ENCODE assay signal across 7 mouse cellular contexts in genomic region chr17:57250461-57251160, GRCm38 (mm10). TPM values are rescaled to one million over a fixed set of nuclear protein-coding genes. Genes with fewer than 3 reads are reported as not detected.
DNase-seq lines count a peak whose midpoint lies in the region; ATAC-seq and TF ChIP-seq lines count a peak whose summit lies in the region.

No protein-coding gene starts in this region.

- peak overlapping the region; percentile 74 to 87 (median 87) for H3K4me3 ChIP-seq in CH12.LX (replicated peaks in 1 of 3; ENCODE audit: low read depth in 2 of 3, low read length in 2 of 3, poor library complexity in 1 of 3)
- H3K4me3 ChIP-seq in forebrain, embryonic 15.5 days, result peak overlapping the region; percentile 61
- peak overlapping the region; percentile 79 for H3K4me3 ChIP-seq in hindbrain, embryonic 10.5 days
- H3K4me3 ChIP-seq in limb, embryonic 11.5 days (ENCODE audit: low read depth, low read length), result peak overlapping the region; percentile 76
- peak overlapping the region; percentile 58 for H3K4me3 ChIP-seq in midbrain, embryonic 13.5 days (replicated peaks)

- in situ Hi-C loops in CH12.LX (cut with MboI; ENCODE audit: low pct_ligation_motif_present, low pct_unique_long_range_greater_than_20kb, low sequenced_read_pairs), result no loop called here

- H3K36me3 ChIP-seq in CH12.LX (replicated peaks in 1 of 2; ENCODE audit: control insufficient read depth in 1 of 2, insufficient read depth in 1 of 2, low read length in 1 of 2), result peaks cover 26 to 49% of the 10 kb centered on the region in 2 experiments
- no peaks in the 10 kb centered on the region; the same call in 1 of the 2 replicates for H3K36me3 ChIP-seq in forebrain, embryonic 15.5 days
- H3K36me3 ChIP-seq in hindbrain, embryonic 10.5 days, result peaks cover 28% of the 10 kb centered on the region
- 0 out of 2 replicates have a peak, but pooled peaks cover 2% of the 10 kb centered on the region for H3K36me3 ChIP-seq in limb, embryonic 11.5 days (ENCODE audit: control insufficient read depth, insufficient read depth, low read length)
- H3K36me3 ChIP-seq in midbrain, embryonic 13.5 days, result peaks cover 18% of the 10 kb centered on the region

- DNase-seq in CH12.LX (ENCODE audit: extremely low read depth), result no peak
- DNase-seq in adrenal gland, adult 2 months, result peak; percentile 80
- DNase-seq in hindbrain, embryonic 10.5 days (ENCODE audit: low spot score), result peak; percentile 35
- DNase-seq in limb, embryonic 11.5 days (ENCODE audit: low spot score), result peak; percentile 49
- DNase-seq in urinary bladder, postnatal 14 days (ENCODE audit: low spot score), result peak; percentile 69

- no peak for TF ChIP-seq RAD21 in CH12.LX (IDR thresholded peaks at IDR 0.05; ENCODE audit: low read depth, low read length)

- no peak for TF ChIP-seq POLR2A in CH12.LX (IDR thresholded peaks at IDR 0.05; ENCODE audit: low read depth, low read length)

- peak overlapping the region; percentile 53 for H3K4me2 ChIP-seq in CH12.LX (ENCODE audit: insufficient read depth, low read depth, poor library complexity, severe bottlenecking)
- peak overlapping the region; percentile 98 for H3K4me2 ChIP-seq in forebrain, embryonic 15.5 days (replicated peaks)
- peak overlapping the region; percentile 61 for H3K4me2 ChIP-seq in limb, embryonic 11.5 days (ENCODE audit: low read depth, severe bottlenecking)
- H3K4me2 ChIP-seq in midbrain, embryonic 13.5 days (replicated peaks), result peak overlapping the region; percentile 90

- no peaks in the 10 kb centered on the region for H3K9me3 ChIP-seq in CH12.LX (replicated peaks; ENCODE audit: low read length)
- H3K9me3 ChIP-seq in forebrain, embryonic 15.5 days, result no peaks in the 10 kb centered on the region
- no peaks in the 10 kb centered on the region for H3K9me3 ChIP-seq in hindbrain, embryonic 10.5 days
- no peaks in the 10 kb centered on the region for H3K9me3 ChIP-seq in limb, embryonic 11.5 days (ENCODE audit: control insufficient read depth, low read length)
- H3K9me3 ChIP-seq in midbrain, embryonic 13.5 days, result no peaks in the 10 kb centered on the region

- dilution Hi-C loops in CH12.LX (cut with MboI; ENCODE audit: extremely low pct_ligation_motif_present, extremely low pct_unique_long_range_greater_than_20kb, low sequenced_read_pairs), result no loop called here

- no peak for ATAC-seq in forebrain, embryonic 15.5 days (replicated peaks)
- ATAC-seq in limb, embryonic 11.5 days (ENCODE audit: insufficient number of reproducible peaks, low FRiP score, low TSS enrichment, low read depth), result no peak
- ATAC-seq in midbrain, embryonic 13.5 days, result no peak

- 0 out of 2 replicates have a peak overlapping the region, but pooled peaks have one; percentile 53 for H3K9ac ChIP-seq in CH12.LX (ENCODE audit: insufficient read depth, low read depth)
- H3K9ac ChIP-seq in forebrain, embryonic 15.5 days (replicated peaks), result peak overlapping the region; percentile 55
- peak overlapping the region; percentile 71 for H3K9ac ChIP-seq in limb, embryonic 11.5 days (ENCODE audit: low read length)
- H3K9ac ChIP-seq in midbrain, embryonic 13.5 days (replicated peaks), result peak overlapping the region; percentile 57

- H3K27me3 ChIP-seq in CH12.LX (replicated peaks), result no peaks in the 10 kb centered on the region
- H3K27me3 ChIP-seq in forebrain, embryonic 15.5 days, result no peaks in the 10 kb centered on the region
- no peaks in the 10 kb centered on the region for H3K27me3 ChIP-seq in hindbrain, embryonic 10.5 days (ENCODE audit: insufficient read depth, poor library complexity, severe bottlenecking)
- H3K27me3 ChIP-seq in limb, embryonic 11.5 days (ENCODE audit: control insufficient read depth, insufficient read depth, low read length), result no peaks in the 10 kb centered on the region
- H3K27me3 ChIP-seq in midbrain, embryonic 13.5 days, result no peaks in the 10 kb centered on the region

- no peak for TF ChIP-seq CTCF in CH12.LX (conservative IDR thresholded peaks at IDR 0.05 in 1 of 2, IDR thresholded peaks at IDR 0.05 in 1 of 2; ENCODE audit: low read depth in 2 of 2, low read length in 2 of 2)

- no peak overlapping the region for H3K27ac ChIP-seq in CH12.LX (ENCODE audit: insufficient read depth, low read depth)
- H3K27ac ChIP-seq in forebrain, embryonic 15.5 days (replicated peaks), result no peak overlapping the region
- H3K27ac ChIP-seq in hindbrain, embryonic 10.5 days, result peak overlapping the region; percentile 90
- 0 out of 2 replicates have a peak overlapping the region, but pooled peaks have one; percentile 1 for H3K27ac ChIP-seq in limb, embryonic 11.5 days (replicated peaks; ENCODE audit: low read depth, low read length)
- no peak overlapping the region for H3K27ac ChIP-seq in midbrain, embryonic 13.5 days

- no peaks in the 10 kb centered on the region; the same call in 1 of the 2 replicates for H3K79me2 ChIP-seq in CH12.LX (replicated peaks; ENCODE audit: control insufficient read depth, extremely low read depth, insufficient read depth, poor library complexity, severe bottlenecking)

- 2% methylated on average over 33 of the region's 33 CpGs for WGBS in forebrain, embryonic 15.5 days
- WGBS in hindbrain, embryonic 10.5 days, result 3% methylated on average over 33 of the region's 33 CpGs
- 2% methylated on average over 32 of the region's 33 CpGs for WGBS in limb, embryonic 11.5 days
- 2% methylated on average over 33 of the region's 33 CpGs for WGBS in midbrain, embryonic 13.5 days

- TF ChIP-seq EP300 in CH12.LX (IDR thresholded peaks at IDR 0.05; ENCODE audit: low read length), result no peak

- H3K4me1 ChIP-seq in CH12.LX (ENCODE audit: control insufficient read depth in 1 of 2, insufficient read depth in 2 of 2), result peaks cover 16 to 40% of the 10 kb centered on the region in 2 experiments
- peaks cover 35% of the 10 kb centered on the region for H3K4me1 ChIP-seq in forebrain, embryonic 15.5 days
- H3K4me1 ChIP-seq in hindbrain, embryonic 10.5 days (replicated peaks), result peaks cover 38% of the 10 kb centered on the region
- H3K4me1 ChIP-seq in limb, embryonic 11.5 days (ENCODE audit: control insufficient read depth, insufficient read depth, low read length), result 0 out of 2 replicates have a peak, but pooled peaks cover 10% of the 10 kb centered on the region
- peaks cover 35% of the 10 kb centered on the region for H3K4me1 ChIP-seq in midbrain, embryonic 13.5 days (replicated peaks)

RNA-seq across cellular contexts. Expression of gene Trip10, which starts 1.4 kb away (rescaled TPM):
- total RNA-seq in CH12.LX (2012; rRNA removed) (22.9 and 25.2 TPM in 2 replicates), CH12.LX (2014; rRNA removed) (21.5 and 22.1 TPM in 2 replicates)
- 40.0 and 44.6 TPM in 2 replicates for polyA plus RNA-seq in CH12.LX (2012; ENCODE audit: insufficient read length, low read depth)
- total RNA-seq in adrenal gland, adult 2 months (2021), result 10 to 100 TPM; 44.5 to 51.5 TPM
- 25.2 and 28.2 TPM in 2 replicates for polyA plus RNA-seq in adrenal gland, adult 2 months (2012; rRNA removed)
- polyA plus RNA-seq in forebrain, embryonic 15.5 days (2015; fragmentation: Nextera tagmentation; extraction: Ambion mirVana), result 12.4 and 15.4 TPM in 2 replicates
- 28.1 and 37.9 TPM in 2 replicates for polyA plus RNA-seq in hindbrain, embryonic 10.5 days (2016; fragmentation: Nextera tagmentation; extraction: Ambion mirVana)
- polyA plus RNA-seq in limb, embryonic 11.5 days (2014; fragmentation: Nextera tagmentation; extraction: Ambion mirVana), result 27.8 and 28.4 TPM in 2 replicates
- polyA plus RNA-seq in midbrain, embryonic 13.5 days (2015; fragmentation: Nextera tagmentation; extraction: Ambion mirVana), result 12.3 and 13.7 TPM in 2 replicates

RNA-seq across cellular contexts. Expression of gene Gpr108, which starts 2.4 kb away (rescaled TPM):
- total RNA-seq in CH12.LX (2012; rRNA removed) (23.6 and 32.0 TPM in 2 replicates), CH12.LX (2014; rRNA removed) (17.4 and 20.2 TPM in 2 replicates)
- polyA plus RNA-seq in CH12.LX (2012; ENCODE audit: insufficient read length, low read depth), result 25.0 and 26.0 TPM in 2 replicates
- 10 to 100 TPM; 85.1 to 89.5 TPM for total RNA-seq in adrenal gland, adult 2 months (2021)
- polyA plus RNA-seq in adrenal gland, adult 2 months (2012; rRNA removed), result 79.7 and 82.5 TPM in 2 replicates
- 17.0 and 17.7 TPM in 2 replicates for polyA plus RNA-seq in forebrain, embryonic 15.5 days (2015; fragmentation: Nextera tagmentation; extraction: Ambion mirVana)
- 24.3 and 25.4 TPM in 2 replicates for polyA plus RNA-seq in hindbrain, embryonic 10.5 days (2016; fragmentation: Nextera tagmentation; extraction: Ambion mirVana)
- 28.2 and 30.8 TPM in 2 replicates for polyA plus RNA-seq in limb, embryonic 11.5 days (2014; fragmentation: Nextera tagmentation; extraction: Ambion mirVana)
- polyA plus RNA-seq in midbrain, embryonic 13.5 days (2015; fragmentation: Nextera tagmentation; extraction: Ambion mirVana), result 19.6 and 20.6 TPM in 2 replicates

RNA-seq across cellular contexts. Expression of gene C3, which starts 22.7 kb away (rescaled TPM):
- total RNA-seq in CH12.LX (2012; rRNA removed), result 2.5 and 5.4 TPM in 2 replicates
- total RNA-seq in CH12.LX (2014; rRNA removed), result 1.4 and 3.9 TPM in 2 replicates
- 1.2 and 1.5 TPM in 2 replicates for polyA plus RNA-seq in CH12.LX (2012; ENCODE audit: insufficient read length, low read depth)
- total RNA-seq in adrenal gland, adult 2 months (2021), result 1,000 to 10,000 TPM in 1 of 2 experiments, 100 to 1,000 TPM in 1; 382 to 3,178 TPM
- polyA plus RNA-seq in adrenal gland, adult 2 months (2012; rRNA removed), result 222 and 767 TPM in 2 replicates
- polyA plus RNA-seq in forebrain, embryonic 15.5 days (2015; fragmentation: Nextera tagmentation; extraction: Ambion mirVana), result 0.59 and 0.93 TPM in 2 replicates
- polyA plus RNA-seq in hindbrain, embryonic 10.5 days (2016; fragmentation: Nextera tagmentation; extraction: Ambion mirVana), result 0.09 and 0.12 TPM in 2 replicates
- polyA plus RNA-seq in limb, embryonic 11.5 days (2014; fragmentation: Nextera tagmentation; extraction: Ambion mirVana), result 0.03 and 0.21 TPM in 2 replicates
- 0.34 and 1.1 TPM in 2 replicates for polyA plus RNA-seq in midbrain, embryonic 13.5 days (2015; fragmentation: Nextera tagmentation; extraction: Ambion mirVana)

RNA-seq across cellular contexts. Expression of gene Vav1, which starts 28.3 kb away (rescaled TPM):
- total RNA-seq in CH12.LX (2012; rRNA removed) (84.3 and 108 TPM in 2 replicates), CH12.LX (2014; rRNA removed) (60.3 and 66.7 TPM in 2 replicates)
- polyA plus RNA-seq in CH12.LX (2012; ENCODE audit: insufficient read length, low read depth), result 90.9 and 99.8 TPM in 2 replicates
- total RNA-seq in adrenal gland, adult 2 months (2021), result 1 to 10 TPM; 2.0 to 4.3 TPM
- 1.1 and 1.3 TPM in 2 replicates for polyA plus RNA-seq in adrenal gland, adult 2 months (2012; rRNA removed)
- 1.2 and 1.5 TPM in 2 replicates for polyA plus RNA-seq in forebrain, embryonic 15.5 days (2015; fragmentation: Nextera tagmentation; extraction: Ambion mirVana)
- polyA plus RNA-seq in hindbrain, embryonic 10.5 days (2016; fragmentation: Nextera tagmentation; extraction: Ambion mirVana), result 2.0 and 2.2 TPM in 2 replicates
- polyA plus RNA-seq in limb, embryonic 11.5 days (2014; fragmentation: Nextera tagmentation; extraction: Ambion mirVana), result 1.6 and 1.7 TPM in 2 replicates
- polyA plus RNA-seq in midbrain, embryonic 13.5 days (2015; fragmentation: Nextera tagmentation; extraction: Ambion mirVana), result 1.2 and 1.3 TPM in 2 replicates

RNA-seq across cellular contexts. Expression of gene Tnfsf14, which starts 56.6 kb away (rescaled TPM):
- total RNA-seq in CH12.LX (2012; rRNA removed) (14.6 and 18.1 TPM in 2 replicates), CH12.LX (2014; rRNA removed) (13.6 and 15.4 TPM in 2 replicates)
- 10.6 and 12.7 TPM in 2 replicates for polyA plus RNA-seq in CH12.LX (2012; ENCODE audit: insufficient read length, low read depth)
- under 1 TPM in 1 of 2 experiments, not detected in 1; 0.21 TPM for total RNA-seq in adrenal gland, adult 2 months (2021)
- polyA plus RNA-seq in adrenal gland, adult 2 months (2012; rRNA removed), result 0.26 and 0.44 TPM in 2 replicates
- polyA plus RNA-seq in forebrain, embryonic 15.5 days (2015; fragmentation: Nextera tagmentation; extraction: Ambion mirVana), result not detected in 2 replicates
- 0.18 TPM in 1 of 2 replicates, not detected in the other for polyA plus RNA-seq in hindbrain, embryonic 10.5 days (2016; fragmentation: Nextera tagmentation; extraction: Ambion mirVana)
- polyA plus RNA-seq in limb, embryonic 11.5 days (2014; fragmentation: Nextera tagmentation; extraction: Ambion mirVana), result 0.17 and 0.31 TPM in 2 replicates
- polyA plus RNA-seq in midbrain, embryonic 13.5 days (2015; fragmentation: Nextera tagmentation; extraction: Ambion mirVana), result not detected in 2 replicates

Comparison
In these comparisons a context has a peak if more than half of its experiments do, and no peak if none do; other contexts are left out.
1. H3K27ac ChIP-seq: peak in hindbrain, embryonic 10.5 days (single experiment) and limb, embryonic 11.5 days (single experiment); none in CH12.LX (single experiment), forebrain, embryonic 15.5 days (single experiment) and midbrain, embryonic 13.5 days (single experiment).
2. RNA of gene C3, which starts 22.7 kb away (polyA plus RNA-seq): 222 to 767 TPM in adrenal gland, adult 2 months; 1.2 to 1.5 TPM in CH12.LX, 0.59 to 0.93 TPM in forebrain, embryonic 15.5 days, 0.34 to 1.1 TPM in midbrain, embryonic 13.5 days, 0.03 to 0.21 TPM in limb, embryonic 11.5 days and 0.09 to 0.12 TPM in hindbrain, embryonic 10.5 days; every median in the first group is over 10 times any median in the second.
3. Peak in every context shown above with its lines, with median percentiles within 50 percentile points of each other: H3K4me2 ChIP-seq, H3K4me3 ChIP-seq and H3K9ac ChIP-seq.